Mouse (Mus musculus) stomach, postnatal 0 days (tissue): ENCODE data around the gene Tenm3. TPM values are rescaled to one million over a fixed set of nuclear protein-coding genes. Genes with fewer than 3 reads are reported as not detected.

Experiments
- ATAC-seq: fragments of 200-750 bp; cut with Nextera tagmentation; 2 replicates; pipeline ENCODE4 v1.8.0; 2017; ENCODE audit not compliant: low FRiP score, low TSS enrichment
- DNase-seq: peaks from one replicate; pipeline ENCODE4 v3.0.0-alpha.2; 2016; ENCODE audit warnings: low spot score
- H3K27ac ChIP-seq: fragments of 300-500 bp; sonication (generic); replicated peaks from 2 replicates; pipeline ENCODE4 v1.5.1; 2014; ENCODE audit warnings: mild to moderate bottlenecking, control low read depth
- H3K27me3 ChIP-seq: fragments of 300-500 bp; sonication (generic); 2 replicates; pipeline ENCODE4 v1.6.1; 2014; ENCODE audit warnings: low read length; ENCODE audit not compliant: control insufficient read depth, insufficient read depth
- H3K36me3 ChIP-seq: fragments of 300-500 bp; sonication (generic); 2 replicates; pipeline ENCODE4 v1.6.1; 2014; ENCODE audit warnings: low read length, mixed read lengths; ENCODE audit not compliant: control insufficient read depth, insufficient read depth
- H3K4me1 ChIP-seq: fragments of 300-500 bp; sonication (generic); replicated peaks from 2 replicates; pipeline ENCODE4 v1.6.1; 2014; ENCODE audit warnings: antibody characterized with exemption; ENCODE audit not compliant: control insufficient read depth, insufficient read depth
- H3K4me2 ChIP-seq: fragments of 300-500 bp; sonication (generic); replicated peaks from 2 replicates; pipeline ENCODE4 v1.6.1; 2014; ENCODE audit warnings: low read depth, mild to moderate bottlenecking, control low read depth, moderate library complexity
- H3K4me3 ChIP-seq: fragments of 300-500 bp; sonication (generic); 2 replicates; pipeline ENCODE4 v1.5.1; 2014; ENCODE audit warnings: low read depth, low read length, control low read depth
- H3K9ac ChIP-seq: fragments of 300-500 bp; sonication (generic); 2 replicates; pipeline ENCODE4 v1.6.1; 2014; ENCODE audit warnings: mild to moderate bottlenecking, low read length, control low read depth, mixed read lengths
- H3K9me3 ChIP-seq: fragments of 300-500 bp; sonication (generic); 2 replicates; pipeline ENCODE4 v1.6.1; 2016; ENCODE audit warnings: low read length; ENCODE audit not compliant: control insufficient read depth
- CTCF ChIP-seq: IDR thresholded peaks from 2 replicates; pipeline ENCODE4 v1.5.1; 2016; ENCODE audit warnings: antibody characterized with exemption, low read depth, mild to moderate bottlenecking, moderate library complexity
- EP300 ChIP-seq: optimal IDR thresholded peaks from 2 replicates; pipeline ENCODE3; 2016; ENCODE audit warnings: antibody characterized with exemption
- WGBS: fragments of 180-500 bp; shearing (Covaris S2); extraction: QIAGEN DNeasy Blood & Tissue Kit; methylation state at CpG from one replicate; pipeline ENCODE4 v1.1.7; 2014; 5-methylcytosine and 5-hydroxymethylcytosine counted together
- polyA plus RNA-seq: library from polyadenylated mRNA; unstranded; fragments of >200 nt; fragmentation: Nextera tagmentation; extraction: Ambion mirVana; gene quantifications from 2 replicates; pipeline ENCODE4 v1.2.1, GENCODE M21; 2015

The Tenm3 gene
- polyA plus RNA-seq, 1 experiment from 2014 or later: 4.5 TPM

DNA sequence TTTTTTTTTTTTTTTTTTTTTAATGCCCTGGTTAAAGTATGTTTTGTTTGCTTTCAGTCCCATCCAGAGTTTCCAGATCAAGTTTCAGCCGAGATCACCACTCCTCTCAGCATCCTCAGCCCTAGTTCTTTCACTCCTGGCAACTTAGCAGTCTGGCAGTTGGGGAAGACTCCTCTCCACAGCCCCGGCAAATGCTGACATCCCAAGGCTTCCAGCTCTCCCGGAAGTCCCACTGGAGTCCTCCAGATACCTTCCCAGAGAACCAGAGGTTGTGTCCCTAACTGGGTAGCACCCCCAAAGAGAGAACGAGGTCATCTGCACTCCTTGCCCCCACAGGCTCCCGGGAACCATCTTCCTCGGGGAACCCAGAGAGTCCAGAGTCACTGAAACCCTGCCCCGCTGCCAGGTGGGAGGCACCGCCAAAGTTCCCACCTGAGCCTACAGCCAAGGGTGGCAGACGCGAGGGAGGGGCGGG lies 1.2 kb downstream of the Tenm3 start:
- WGBS: 0% methylated on average over 11 of the region's 11 CpGs
- Histone ChIP-seq H3K4me1 (no peaks in the 10 kb centered on the region), H3K27ac (peak overlapping the region; percentile 90), H3K9me3 (no peaks in the 10 kb centered on the region), H3K9ac (peak overlapping the region; percentile 76), H3K36me3 (no peaks in the 10 kb centered on the region), H3K4me2 (peak overlapping the region; percentile 84), H3K4me3 (peak overlapping the region; percentile 96), H3K27me3 (no peaks in the 10 kb centered on the region)
- no peak for DNase-seq
- TF ChIP-seq EP300 (no peak), CTCF (no peak)
- no peak for ATAC-seq

DNA sequence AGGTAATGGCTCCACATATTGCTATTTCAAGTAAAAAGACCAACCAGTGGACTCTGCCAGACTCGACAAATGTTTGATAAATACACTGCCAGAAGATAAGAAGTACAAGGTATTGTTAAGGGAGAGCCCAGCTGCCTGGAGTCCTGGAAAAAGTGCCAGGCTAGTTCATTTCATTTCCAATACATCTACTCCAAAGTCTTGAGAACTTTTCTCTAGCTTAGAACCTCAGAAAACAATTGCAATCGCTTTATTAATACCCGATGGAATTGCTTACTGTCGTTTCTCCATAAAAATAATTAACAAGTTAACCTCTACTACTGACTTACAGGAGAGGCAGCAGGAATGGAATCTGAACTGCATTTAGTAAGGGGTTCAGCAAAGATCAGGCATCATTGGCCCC lies 1.7 kb downstream of the Tenm3 start:
- DNase-seq (no peak), ATAC-seq (no peak)
- no peak overlapping the region for H3K9ac ChIP-seq
- WGBS: 23% methylated on average over 4 of the region's 4 CpGs
- H3K36me3 ChIP-seq: no peaks in the 10 kb centered on the region
- H3K4me2 ChIP-seq: peak overlapping the region; percentile 84
- no peaks in the 10 kb centered on the region for H3K27me3 ChIP-seq
- no peaks in the 10 kb centered on the region for H3K4me1 ChIP-seq
- H3K9me3 ChIP-seq: no peaks in the 10 kb centered on the region
- no peak overlapping the region for H3K27ac ChIP-seq
- TF ChIP-seq CTCF (no peak), EP300 (no peak)
- peak overlapping the region; percentile 96 for H3K4me3 ChIP-seq

DNA sequence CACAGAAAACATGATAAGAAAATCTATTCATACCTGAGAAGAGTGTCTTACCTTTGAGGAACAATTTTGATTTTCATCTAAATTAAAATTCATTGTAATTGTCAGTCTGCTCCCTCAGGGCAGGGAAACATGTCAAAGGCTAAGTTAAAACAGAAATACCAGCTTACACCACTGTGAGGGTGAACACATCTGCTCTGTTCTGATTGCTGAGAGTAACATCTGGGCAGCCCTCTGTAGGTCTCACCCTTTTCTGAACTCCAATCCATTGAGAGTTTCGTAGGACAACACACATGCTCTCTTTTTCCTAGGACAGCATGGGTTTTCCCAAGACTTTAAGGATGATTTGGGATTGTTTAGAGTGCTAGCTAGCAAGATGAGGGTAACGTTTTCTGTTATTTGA lies 8.0 kb downstream of the Tenm3 start:
- DNase-seq (no peak), ATAC-seq (no peak)
- no peak overlapping the region for H3K4me2 ChIP-seq
- no peak for TF ChIP-seq CTCF
- TF ChIP-seq EP300: no peak
- H3K4me3 ChIP-seq: no peak overlapping the region
- no peaks in the 10 kb centered on the region for H3K4me1 ChIP-seq
- no peaks in the 10 kb centered on the region for H3K27me3 ChIP-seq
- H3K9ac ChIP-seq: no peak overlapping the region
- no peaks in the 10 kb centered on the region for H3K9me3 ChIP-seq
- 85% methylated on average over 2 of the region's 2 CpGs for WGBS
- no peak overlapping the region for H3K27ac ChIP-seq
- H3K36me3 ChIP-seq: no peaks in the 10 kb centered on the region

DNA sequence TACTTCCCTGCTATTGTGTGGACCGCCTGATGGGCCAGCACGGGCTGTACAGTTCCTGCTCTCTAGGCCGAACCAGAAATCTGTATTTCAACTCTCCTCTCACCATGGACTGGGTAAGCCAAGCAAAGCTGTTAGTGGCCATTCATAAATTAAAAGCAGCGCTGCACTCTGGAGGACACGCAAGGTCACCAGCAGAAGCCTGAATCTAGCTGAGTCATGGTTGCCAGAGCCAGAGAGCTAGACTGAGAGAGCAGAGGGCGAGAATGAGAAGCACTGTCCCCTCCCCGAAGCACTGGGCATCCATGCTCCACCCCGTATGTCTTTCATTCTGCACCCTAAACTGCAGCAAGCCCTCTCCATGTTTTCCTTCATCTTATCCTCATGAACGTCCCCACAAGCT lies 16.3 kb downstream of the Tenm3 start:
- Histone ChIP-seq H3K4me2 (no peak overlapping the region), H3K4me3 (no peak overlapping the region), H3K27me3 (no peaks in the 10 kb centered on the region), H3K4me1 (no peaks in the 10 kb centered on the region), H3K9me3 (no peaks in the 10 kb centered on the region), H3K9ac (no peak overlapping the region), H3K36me3 (no peaks in the 10 kb centered on the region), H3K27ac (no peak overlapping the region)
- no peak for DNase-seq
- TF ChIP-seq EP300 (no peak), CTCF (no peak)
- WGBS: 75% methylated on average over 9 of the region's 9 CpGs
- ATAC-seq: 0 out of 2 replicates have a peak, but pooled peaks have one; percentile 54

DNA sequence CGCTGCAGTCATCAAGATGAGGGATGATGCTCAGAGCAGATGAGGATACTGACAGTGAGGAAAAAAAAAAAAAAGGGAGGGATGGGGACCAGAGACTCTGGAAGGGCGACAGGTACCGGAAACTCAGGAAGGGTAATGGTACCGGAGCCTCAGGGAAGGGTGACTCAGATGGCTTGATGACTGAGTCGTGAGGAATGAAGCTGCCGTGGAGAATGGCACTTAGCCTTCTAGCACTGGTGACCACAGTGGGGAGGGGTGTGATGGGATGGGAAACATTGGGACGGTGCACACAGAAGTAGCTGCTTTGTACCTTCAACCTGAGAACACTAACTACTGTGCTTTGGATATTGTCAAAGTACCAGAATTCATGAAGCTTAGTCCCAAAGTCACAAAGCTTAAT lies 18.1 kb downstream of the Tenm3 start:
- Histone ChIP-seq H3K9ac (no peak overlapping the region), H3K4me1 (no peaks in the 10 kb centered on the region), H3K4me3 (no peak overlapping the region), H3K27ac (no peak overlapping the region), H3K36me3 (no peaks in the 10 kb centered on the region), H3K4me2 (no peak overlapping the region), H3K27me3 (no peaks in the 10 kb centered on the region), H3K9me3 (no peaks in the 10 kb centered on the region)
- no peak for DNase-seq
- 92% methylated on average over 7 of the region's 7 CpGs for WGBS
- TF ChIP-seq EP300 (no peak), CTCF (no peak)
- ATAC-seq: no peak

DNA sequence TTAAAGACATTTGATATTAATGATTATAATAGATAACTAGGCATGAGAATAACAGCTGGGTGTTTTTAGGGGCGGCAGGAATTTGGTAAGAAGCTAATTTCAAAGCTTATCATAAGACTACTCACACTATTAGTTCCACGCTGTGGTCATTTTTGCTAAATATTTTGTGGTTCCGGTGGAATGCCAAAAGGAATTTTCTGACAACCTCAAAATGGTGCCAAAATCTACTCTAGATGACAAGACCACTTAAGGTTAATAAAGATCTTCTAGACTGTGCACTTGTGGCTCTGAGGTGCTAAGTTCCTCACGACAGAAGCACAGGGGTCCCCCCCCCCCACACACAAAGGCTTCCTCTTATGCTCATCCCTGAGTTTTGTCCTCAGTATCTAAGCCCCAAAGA lies 21.5 kb downstream of the Tenm3 start:
- no peak overlapping the region for H3K27ac ChIP-seq
- no peaks in the 10 kb centered on the region for H3K27me3 ChIP-seq
- H3K4me1 ChIP-seq: no peaks in the 10 kb centered on the region
- H3K36me3 ChIP-seq: no peaks in the 10 kb centered on the region
- no peak overlapping the region for H3K9ac ChIP-seq
- DNase-seq (no peak), ATAC-seq (no peak)
- WGBS: 79% methylated on average over 4 of the region's 4 CpGs
- H3K4me2 ChIP-seq: no peak overlapping the region
- no peaks in the 10 kb centered on the region for H3K9me3 ChIP-seq
- H3K4me3 ChIP-seq: no peak overlapping the region
- TF ChIP-seq EP300 (no peak), CTCF (no peak)
